Mouse (Mus musculus): ENCODE data around the gene Fam155a.
A peak's percentile ranks its signal among the peaks of the same experiment; 100 is the strongest.

Fam155a gene

DNA sequence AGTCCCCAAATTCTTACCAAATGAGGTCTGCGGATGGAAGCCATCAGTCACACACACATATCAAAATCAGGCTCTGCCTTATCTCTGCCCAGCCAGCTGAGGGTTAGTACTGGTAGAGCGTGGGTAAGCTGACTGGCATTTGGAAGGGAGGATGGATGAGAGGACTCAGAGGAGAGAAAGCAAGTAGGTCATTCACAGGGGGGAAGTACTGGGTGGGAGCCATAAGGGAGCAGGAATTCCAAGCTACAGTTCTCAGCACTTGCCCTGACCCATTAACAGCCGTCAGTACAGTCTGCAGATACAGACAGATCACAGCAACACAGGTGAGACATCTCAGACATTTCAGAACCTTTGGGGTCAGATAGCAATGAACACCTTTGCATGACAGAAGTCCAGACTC, 300.8 kb downstream of the Fam155a start:
- DNase-seq: no peak

DNA sequence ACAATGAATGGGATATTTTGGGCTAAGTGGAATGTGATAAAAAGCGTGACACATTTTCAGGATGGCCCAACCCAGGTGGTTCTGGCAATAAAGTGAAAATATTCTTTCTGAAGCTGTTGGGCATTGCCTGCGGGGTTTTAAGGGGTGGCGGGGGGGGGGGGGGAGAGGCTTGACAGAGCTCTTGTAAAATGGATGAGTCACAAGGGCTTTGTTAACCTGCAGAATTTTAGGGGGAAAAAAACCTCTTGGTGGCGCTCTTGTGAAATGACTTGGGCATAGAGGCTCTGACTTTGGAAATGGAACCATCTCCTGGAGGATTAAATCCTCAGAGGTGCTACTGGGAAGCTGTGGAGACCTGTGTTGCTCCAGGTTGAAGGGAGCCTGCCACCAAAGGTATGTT, 309.9 kb downstream of the Fam155a start:
- peak; percentile 62 for DNase-seq

DNA sequence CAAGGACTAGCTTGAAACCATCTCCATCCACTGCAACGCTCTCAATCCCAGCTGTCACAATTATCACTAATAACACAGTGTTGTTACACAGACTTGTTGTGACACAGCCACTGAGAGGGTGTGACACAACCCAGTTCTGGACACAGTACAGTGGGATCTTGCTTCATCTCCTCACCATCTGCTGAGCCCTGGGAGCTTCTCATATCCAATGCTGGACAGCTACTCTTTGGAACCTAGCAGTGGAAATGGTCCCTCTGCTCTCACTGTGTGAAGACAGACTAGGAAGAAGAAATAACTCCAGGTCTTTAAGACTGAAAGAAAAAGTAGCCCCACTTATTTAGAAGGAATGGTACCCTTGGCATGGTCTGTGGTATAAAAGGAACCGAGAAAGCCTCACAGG, 310.3 kb downstream of the Fam155a start:
- peak; percentile 71 for DNase-seq

DNA sequence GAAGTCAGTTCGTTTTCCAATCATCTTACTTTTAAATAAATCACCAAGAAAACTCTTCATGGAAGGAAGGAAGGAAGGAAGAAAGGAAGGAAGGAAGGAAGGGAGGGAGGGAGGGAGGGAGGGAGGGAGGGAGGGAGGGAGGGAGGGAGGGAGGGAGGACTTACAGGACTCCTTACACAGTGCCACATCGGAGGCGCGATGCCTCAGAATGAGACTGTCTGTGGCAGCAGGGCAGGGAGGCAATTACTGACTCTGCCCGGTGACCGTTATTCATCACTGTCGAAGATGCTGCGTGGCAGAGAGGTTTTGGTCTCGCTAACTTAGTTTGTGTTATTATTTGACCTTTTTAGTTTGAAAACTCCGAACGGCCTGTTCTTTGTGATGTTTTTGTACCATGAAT, 312.3 kb downstream of the Fam155a start:
- no peak for DNase-seq

DNA sequence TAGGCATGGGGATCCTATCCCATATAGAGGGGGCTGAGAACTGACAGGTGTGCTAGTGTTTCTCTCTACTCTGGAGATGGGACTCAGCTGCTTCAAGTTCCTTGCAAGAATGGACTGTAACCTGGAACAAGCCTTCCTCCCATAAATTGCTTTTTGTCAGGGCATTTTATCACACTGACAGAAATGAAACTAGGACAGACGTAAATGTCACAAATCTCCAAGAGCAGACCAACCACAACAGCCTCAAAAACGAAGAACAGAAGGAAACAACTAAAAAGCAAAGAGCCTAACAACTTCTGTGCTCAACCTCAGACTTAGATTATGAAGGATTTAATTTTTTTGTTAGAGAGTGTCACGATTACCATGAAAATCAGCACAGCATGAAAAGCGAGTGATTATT, 315.8 kb downstream of the Fam155a start:
- DNase-seq: no peak

DNA sequence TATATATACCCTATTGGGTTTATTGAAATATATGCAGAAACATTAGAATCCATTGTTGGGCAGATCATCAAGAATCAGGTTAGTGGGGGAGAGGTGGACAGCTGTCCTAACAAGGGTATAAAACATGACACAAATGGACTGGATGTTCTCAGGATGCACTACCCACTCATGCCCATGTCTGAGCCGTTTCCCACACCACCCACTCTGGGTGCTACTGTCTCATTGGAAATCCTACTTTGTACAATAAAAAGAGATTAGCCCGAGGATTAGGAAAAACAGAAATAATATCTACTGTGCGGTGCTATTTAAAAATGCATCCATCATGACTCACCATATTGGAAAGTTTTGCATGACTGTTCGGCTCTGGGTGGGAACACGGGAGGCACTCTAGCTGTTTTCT, 317.2 kb downstream of the Fam155a start:
- DNase-seq: no peak

DNA sequence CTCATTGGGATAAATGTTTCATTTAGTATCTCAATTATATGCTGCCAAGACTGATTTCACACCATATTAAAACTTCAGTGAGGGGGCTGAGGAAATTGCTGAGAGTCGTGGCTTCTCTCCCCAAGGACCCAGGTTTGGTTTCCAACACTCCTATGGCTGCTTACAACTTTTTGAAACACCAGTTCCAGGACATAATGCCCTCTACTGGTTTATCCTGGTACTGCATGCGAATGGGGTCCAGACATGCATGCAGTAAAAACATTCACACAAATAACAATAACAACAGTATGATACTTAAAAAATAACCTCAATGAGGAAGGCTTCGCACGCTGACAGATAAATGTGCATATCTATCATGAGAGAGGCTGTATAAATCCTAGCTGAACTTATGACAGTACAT, 319.4 kb downstream of the Fam155a start:
- DNase-seq: no peak

DNA sequence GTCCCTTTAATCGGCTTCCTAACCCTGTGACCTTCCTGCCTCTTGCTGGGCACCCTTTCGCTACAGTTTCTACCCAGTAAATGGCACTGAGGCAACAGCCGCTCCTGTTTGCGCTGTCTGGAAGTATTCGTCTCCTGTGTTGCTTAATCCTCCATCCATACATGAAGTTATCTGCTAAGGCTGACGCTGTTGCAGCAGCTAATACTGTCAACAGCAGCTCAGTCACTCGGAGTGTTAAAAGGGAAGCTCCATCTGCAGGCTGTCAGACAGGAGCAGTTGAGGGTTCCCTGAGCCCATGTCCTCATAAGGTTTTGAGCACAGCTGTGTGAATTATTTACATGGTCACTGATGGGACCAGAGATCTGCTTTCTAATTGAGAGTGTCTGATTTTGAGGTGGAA, 322.3 kb downstream of the Fam155a start:
- DNase-seq: no peak

DNA sequence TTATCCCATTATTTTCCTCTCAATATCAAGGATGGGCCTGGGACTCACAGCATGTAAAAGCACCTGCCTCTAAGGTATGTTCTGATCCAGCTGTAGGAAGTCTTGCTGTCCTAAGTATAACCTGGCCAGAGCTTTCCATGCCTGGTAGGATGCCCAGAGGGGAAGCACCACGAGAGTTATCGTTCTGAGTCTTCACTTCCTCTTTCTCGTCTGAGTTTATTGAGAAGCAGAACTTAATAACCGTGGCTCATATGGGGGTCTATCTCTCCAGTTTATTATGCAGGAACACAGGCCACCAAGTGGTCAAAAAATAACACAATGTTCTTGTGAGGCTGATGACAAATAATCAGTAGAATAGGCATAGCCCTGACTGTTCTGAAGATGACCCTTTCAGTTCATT, 333.1 kb downstream of the Fam155a start:
- DNase-seq: no peak

DNA sequence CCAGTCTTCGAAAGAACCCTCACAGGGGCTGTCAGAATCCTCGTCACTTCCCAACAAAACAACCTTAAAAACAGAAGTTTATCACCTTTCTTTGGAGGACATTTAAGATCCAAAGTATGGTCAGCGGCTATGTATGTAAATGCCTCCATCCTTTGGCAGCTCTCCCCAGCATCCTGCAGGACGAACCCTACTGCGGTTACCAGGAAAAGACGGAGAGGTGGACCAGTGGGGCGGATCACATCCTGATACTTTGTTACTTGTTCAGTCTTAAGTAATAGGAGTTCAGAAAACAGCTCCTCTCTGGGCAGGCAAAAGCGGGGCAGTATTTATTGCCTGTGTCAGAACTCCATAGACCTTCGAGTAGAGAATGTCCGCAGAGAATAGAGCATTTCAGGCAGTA, 335.5 kb downstream of the Fam155a start:
- DNase-seq: peak; percentile 55

DNA sequence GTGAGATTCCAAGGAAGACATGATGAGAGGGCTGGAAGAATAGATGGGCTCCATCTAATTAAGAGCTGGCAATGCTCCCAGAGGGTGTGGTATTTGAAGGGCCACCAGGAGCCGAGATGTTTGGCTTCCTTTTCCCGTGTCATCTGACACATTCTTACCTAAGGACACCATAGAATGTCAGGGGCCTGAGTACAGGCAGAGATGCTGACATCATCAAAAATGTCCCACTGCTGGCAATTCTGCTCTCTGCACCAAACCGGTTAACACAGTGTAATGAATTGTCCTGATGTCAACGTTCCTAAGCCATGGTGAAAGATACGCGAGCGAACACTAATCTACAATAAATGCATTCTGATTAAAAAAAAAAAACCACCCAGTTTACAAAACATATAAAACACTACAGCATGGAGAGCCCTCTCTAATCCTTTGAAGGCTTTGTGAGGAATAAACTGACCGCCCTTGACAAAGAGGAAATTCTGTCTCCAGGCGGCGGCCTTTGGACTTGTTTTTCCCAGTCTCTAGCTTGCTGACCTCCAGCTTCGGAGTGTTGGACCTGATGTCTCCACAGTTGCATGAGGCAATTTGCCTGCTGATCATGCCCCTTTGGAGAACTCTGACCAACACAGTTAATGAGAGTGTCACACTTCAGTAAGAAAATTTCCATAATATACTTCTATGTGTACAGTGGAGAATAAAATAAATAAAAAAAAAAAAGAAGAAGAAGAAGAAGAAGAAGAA, 338.2 kb downstream of the Fam155a start:
- no peak for DNase-seq

DNA sequence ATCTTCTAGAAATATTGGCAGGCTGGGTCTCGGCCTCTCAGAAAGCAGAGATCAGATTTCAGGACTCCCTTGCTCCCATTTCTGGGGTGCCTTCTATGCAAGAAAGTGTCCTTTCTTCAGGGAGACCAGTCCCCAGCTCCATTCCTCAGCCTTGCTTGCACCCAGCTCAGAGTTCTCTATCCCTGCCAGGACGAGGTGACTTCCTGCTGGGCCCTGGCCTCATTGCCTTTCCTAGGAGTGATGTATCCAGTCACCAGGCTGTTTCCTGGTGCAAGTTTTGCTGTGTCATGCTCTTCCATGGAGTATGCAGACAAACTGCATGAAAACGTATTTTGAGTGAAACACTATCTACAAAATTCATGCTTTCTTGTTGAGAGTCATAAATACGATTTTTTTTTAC, 342.1 kb downstream of the Fam155a start:
- DNase-seq: peak; percentile 66

DNA sequence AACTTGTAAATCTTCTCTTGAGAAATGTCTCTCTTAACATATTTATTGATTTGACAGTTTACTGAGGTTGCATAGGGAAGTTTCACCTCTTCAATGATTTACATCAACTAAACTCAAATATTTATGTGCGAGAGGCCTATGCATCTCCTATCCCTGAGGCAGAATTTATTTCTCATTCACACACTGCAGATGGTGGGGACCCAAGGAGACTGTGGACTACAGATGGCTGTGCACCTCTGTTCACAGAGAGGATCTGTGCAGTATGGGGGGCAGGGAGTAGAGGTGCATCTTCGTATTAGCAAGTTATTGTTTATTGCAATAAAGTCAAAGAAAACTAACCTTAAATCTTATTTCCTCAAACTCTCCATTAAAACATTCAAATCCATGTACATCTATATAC, 346.9 kb downstream of the Fam155a start:
- no peak for DNase-seq

DNA sequence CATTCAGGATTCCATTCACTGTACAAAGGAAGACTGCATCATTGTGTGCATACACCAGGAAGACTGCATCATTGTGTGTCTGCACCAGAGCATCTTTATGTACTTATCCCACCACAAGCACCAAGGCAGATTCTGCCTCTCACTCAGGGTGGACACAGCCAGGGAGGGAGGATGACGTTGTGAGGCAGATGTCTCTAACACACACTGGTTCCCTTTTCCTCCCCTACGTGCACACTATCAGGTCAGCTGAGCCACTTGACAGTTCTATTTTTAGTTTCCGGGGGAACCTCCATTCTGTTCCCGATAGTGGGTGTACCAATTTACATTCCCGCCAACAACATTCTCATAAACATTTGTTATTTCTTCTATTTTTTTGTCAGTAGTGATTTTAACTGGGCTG, 347.4 kb downstream of the Fam155a start:
- DNase-seq: no peak

DNA sequence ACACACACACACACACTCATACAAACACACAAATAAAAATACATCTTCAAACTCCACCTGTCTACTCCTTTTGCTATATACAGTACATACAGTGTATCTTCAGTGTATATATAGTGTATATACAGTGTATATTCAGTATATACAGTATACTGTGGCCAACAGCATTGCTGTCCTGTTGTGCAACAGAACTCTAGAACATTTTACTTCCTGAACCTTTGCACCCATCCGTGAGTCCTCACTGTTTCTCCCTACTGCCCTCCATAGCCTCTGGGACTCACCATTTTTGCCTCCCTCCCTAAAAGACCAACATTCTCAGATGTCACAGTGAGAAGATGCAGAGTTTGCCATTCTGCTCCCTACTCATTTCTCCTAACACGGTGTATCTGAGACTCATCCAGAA, 347.8 kb downstream of the Fam155a start:
- no peak for DNase-seq

DNA sequence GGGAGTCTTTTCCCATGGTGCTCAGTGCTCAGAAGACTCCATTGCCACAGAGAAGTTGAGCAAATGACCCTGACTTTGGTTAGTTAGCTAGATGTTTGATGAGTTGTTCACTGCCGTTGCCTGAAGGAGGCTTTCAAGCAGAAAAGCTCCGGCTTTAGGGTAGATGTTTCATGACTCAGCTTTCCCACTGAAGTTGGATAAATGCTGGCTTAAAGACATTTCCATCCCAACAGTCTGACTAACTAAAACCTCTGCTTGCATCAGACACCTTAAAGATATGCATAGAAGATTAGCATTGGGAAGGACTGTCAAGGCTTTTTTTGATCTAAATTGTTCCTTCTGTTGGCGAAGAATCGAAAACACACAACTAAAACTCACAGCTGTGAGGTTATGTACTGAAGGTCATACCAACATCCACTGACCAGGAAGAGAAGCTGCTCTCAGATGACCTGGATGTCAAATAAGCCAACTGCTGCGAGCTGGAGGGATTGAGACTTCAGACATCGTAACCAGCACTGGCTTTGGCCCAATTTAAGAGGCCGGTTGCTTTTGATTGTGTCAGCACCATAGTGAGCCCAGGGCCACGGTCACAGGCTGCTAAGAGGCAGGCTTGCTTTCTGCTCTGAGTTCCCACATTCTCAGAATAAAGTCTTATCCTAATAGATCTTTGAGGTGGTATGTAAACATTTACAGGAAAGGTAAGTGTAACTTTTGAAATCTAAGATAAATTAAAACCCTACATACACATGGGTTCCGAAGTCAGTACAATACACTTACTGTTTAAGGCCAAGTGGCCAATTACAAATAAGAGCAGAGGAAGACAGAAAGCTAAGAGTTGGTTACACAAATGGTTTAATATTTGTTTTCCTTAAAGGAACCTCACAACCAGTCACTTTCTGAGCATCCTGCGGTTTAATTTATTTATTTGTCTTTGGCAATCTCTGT, 351.8 kb downstream of the Fam155a start:
- DNase-seq: peak; percentile 36

DNA sequence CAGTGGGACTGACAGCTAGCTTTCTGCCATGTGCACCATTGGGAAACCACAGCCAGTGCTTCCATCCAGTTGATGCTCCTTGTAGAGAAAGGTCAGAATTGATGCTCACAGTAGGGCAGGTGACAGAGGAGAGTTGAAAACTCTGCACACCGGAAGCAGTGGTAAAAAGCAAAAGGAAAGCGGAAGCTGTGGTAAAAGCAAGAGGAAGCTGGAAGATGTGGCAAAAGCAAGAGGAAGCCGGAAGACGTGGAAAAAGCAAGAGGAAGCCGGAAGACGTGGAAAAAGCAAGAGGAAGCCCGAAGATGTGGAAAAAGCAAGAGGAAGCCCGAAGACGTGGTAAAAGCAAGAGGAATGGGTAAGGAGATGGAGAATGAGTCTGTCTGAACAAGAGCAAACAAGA, 354.8 kb downstream of the Fam155a start:
- DNase-seq: no peak

DNA sequence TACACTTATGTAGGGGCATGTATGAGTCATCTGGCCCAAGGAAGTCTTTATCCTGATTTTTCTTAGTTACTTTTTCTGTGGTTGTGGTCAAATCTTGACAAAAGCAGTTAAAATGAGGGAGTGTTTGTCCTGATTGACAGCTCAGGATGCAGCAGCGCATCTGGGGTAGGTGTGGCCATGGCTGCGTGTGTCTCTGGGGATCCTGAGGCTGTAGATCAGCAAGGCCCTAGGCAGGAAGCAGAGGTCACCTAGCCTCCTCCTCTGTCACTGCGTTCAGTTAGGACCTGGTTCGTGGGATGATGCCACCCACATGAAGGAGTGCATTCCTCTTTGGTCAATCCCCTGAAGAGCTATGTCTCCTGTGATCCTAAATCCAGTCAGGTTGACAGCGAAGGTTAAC, 362.5 kb downstream of the Fam155a start:
- no peak for DNase-seq

DNA sequence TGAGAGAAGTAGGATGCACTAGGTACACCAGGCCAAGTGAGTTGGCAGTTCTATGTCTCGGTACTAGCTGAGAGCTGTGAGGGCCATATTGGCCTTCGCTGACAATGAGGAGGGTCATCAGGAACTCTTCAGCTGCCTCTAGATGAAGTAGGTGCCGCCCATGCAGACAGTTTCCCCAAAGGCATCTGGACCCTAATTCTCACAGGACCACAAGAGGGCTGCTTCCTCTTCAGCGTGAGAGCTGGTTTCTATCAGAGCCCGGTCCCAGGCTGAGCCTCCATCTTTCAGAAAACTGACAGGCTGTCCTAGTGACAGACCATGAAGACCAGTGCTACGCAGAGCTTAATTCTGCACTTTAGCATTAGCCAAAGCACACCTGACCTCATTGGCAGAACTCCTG, 364.8 kb downstream of the Fam155a start:
- no peak for DNase-seq

DNA sequence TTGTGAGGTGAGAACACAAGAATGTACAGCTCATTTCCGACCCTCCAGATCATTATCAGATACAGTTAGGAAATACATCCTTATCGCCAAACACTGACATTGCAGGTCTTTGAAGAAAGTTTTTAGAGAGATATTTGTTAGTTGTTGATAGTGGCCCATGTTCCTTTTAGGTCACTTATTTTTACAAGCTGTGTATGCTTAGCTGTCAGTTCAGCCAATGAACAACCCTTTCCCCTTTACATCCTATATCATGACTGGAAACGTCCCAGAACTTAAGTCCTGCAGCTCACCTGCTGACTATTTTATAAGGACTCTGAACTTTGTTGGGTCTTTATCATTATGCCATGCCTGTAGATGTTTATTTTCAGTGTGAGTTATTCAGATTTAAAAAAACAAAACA, 366.3 kb downstream of the Fam155a start:
- no peak for DNase-seq

DNA sequence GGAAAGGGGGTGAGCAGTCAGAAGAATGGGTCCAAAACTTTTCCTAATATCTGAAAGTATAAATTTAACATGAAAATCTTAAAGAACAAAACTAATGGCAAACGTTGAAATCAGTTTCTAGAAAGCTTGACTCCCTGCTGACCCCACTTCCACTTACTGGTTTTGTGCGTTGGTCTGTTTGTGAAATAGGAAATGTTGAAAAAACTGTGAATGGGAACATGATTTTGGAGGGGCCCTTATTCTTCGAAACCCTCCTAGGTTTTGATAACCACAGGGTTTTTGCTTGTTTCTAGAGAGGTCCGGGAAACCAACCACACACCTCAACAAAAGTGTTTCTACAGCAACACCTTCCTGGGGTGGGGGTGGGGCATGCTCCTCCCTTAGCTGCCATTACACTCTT, 368.6 kb downstream of the Fam155a start:
- no peak for DNase-seq

DNA sequence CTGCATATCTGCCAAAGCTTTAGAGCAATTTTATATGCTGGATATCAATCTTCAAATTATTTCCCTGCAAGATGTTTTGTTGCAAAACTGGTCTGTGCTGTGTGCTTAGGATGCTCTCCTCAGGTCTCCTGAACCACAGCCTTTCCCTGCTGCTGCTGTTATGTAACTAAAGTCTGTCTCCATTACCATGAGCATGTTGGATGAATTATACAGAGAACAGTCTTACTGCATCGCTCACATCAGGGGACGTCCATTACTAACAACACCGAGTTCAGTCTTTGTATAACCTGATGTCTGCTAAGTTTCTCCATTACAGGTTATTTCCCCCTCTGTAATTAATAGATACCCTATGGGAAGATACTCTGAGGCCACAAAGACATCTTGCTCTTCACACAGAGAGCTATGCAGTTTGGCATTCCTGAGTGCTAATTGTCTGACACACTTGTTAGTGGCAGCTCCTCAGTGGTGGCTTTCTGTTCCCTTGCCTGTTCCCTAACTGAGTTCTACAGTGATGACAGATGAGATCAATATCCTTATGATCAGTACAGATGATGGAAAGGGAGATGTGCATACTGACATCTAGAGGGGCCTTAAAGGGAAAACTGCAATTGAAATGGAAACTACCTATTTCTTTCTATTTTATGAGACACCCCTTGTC, 372.2 kb downstream of the Fam155a start:
- DNase-seq: peak; percentile 35

DNA sequence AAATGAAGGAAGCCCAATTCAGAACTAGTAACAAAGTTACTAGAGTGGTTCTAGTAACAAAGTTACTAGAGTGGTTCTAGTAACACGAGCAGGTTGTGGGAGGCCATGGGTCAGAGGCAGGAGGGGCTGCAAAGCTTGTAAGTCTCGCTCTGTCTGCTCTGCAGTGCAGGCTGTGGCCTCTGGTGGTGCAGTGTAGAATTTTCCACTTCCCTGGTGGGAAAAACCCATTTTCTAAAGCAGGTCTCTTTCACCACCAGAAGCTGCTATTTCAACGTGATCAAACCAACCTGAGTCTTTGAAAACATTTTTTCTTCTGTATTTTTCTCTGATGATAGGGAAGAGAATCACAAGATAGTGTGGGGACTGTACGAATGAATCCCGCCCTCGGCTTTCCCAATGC, 372.9 kb downstream of the Fam155a start:
- DNase-seq: no peak

DNA sequence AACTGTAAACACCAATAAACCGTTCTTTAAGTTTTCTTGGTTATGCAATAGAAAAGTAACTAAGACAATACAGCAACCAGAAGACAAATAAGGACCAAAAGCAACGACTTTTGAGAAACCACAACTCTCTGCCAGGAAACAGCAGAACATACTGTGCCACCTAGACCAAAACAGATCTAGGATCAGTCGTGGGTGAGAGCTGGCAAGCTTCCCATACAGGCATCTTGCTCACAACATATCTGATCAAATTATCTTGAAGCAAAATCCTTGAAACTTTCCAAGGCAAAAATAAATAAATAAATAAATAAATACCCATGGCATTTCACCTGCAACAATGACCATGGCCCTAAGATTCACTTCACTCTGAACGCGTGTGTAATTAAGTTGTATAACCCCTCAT, 376.3 kb downstream of the Fam155a start:
- DNase-seq: no peak
